Mouse (Mus musculus) kidney, embryonic 16.5 days (tissue): Measurements from ENCODE around the gene Ptpre. TPM values are rescaled to one million over a fixed set of nuclear protein-coding genes. Genes with fewer than 3 reads are reported as not detected.
"Not testable (repeated sequence)": the region's sequence is repeated elsewhere in the genome, so short reads cannot be mapped to it uniquely, and the experiment has no call there.

Experiments used
- ATAC-seq: fragments of 200-750 bp; cut with Nextera tagmentation; 2 replicates; pipeline ENCODE4 v1.8.0; 2017; ENCODE audit warnings: moderate TSS enrichment; ENCODE audit not compliant: low FRiP score, low TSS enrichment
- H3K27ac ChIP-seq: fragments of 300-500 bp; sonication (generic); 2 replicates; pipeline ENCODE4 v1.5.1; 2014; ENCODE audit warnings: low read length
- H3K27me3 ChIP-seq: fragments of 300-500 bp; sonication (generic); 2 replicates; pipeline ENCODE4 v1.6.1; 2014; ENCODE audit warnings: low read length, control low read depth, mixed read lengths; ENCODE audit not compliant: insufficient read depth
- H3K36me3 ChIP-seq: fragments of 300-500 bp; sonication (generic); 2 replicates; pipeline ENCODE4 v1.6.1; 2014; ENCODE audit warnings: low read length, control low read depth, mixed read lengths; ENCODE audit not compliant: insufficient read depth
- H3K4me1 ChIP-seq: fragments of 300-500 bp; sonication (generic); 2 replicates; pipeline ENCODE4 v1.6.1; 2014; ENCODE audit warnings: low read length, control low read depth, mixed read lengths; ENCODE audit not compliant: insufficient read depth
- H3K4me2 ChIP-seq: fragments of 300-500 bp; sonication (generic); replicated peaks from 2 replicates; pipeline ENCODE4 v1.6.1; 2014; ENCODE audit warnings: low read depth, low read length
- H3K4me3 ChIP-seq: fragments of 300-500 bp; sonication (generic); 2 replicates; pipeline ENCODE4 v1.5.1; 2014; ENCODE audit warnings: mild to moderate bottlenecking, low read length
- H3K9ac ChIP-seq: fragments of 300-500 bp; sonication (generic); replicated peaks from 2 replicates; pipeline ENCODE4 v1.6.1; 2014; ENCODE audit warnings: low read length
- H3K9me3 ChIP-seq: fragments of 300-500 bp; sonication (generic); 2 replicates; pipeline ENCODE4 v1.6.1; 2016; ENCODE audit warnings: low read length, control low read depth
- WGBS: fragments of 180-500 bp; shearing (Covaris S2); extraction: QIAGEN DNeasy Blood & Tissue Kit; methylation state at CpG from one replicate; pipeline ENCODE4 v1.1.7; 2014; 5-methylcytosine and 5-hydroxymethylcytosine counted together
- polyA plus RNA-seq: library from polyadenylated mRNA; unstranded; fragments of >200 nt; fragmentation: Nextera tagmentation; extraction: Ambion mirVana; gene quantifications from 2 replicates; pipeline ENCODE4 v1.2.1, GENCODE M21; 2015

Ptpre gene
- polyA plus RNA-seq, 1 experiment from 2014 or later: 1.3 TPM

DNA sequence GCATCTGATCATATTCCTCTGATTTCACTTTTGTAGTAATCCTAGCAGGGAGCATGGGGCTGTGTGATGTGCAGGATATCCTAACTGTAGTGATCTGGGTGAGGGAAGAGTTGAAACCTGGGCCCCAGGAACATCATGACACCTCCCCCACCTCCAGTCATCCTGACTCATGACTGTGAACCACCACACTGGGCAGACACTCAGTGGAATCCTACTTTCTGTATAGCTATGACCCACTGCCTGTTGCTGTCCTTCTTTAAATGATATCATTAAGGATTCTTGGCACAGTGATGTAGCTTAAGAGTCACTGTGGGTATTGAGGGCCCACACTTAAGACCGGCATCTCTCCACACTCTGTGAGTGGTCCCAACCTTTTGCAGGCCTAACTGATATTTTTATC, 30.3 kb downstream of the Ptpre start:
- 100% methylated on average over 1 of the region's 1 CpGs for WGBS
- no peak overlapping the region for H3K27ac ChIP-seq
- H3K4me2 ChIP-seq: no peak overlapping the region
- H3K27me3 ChIP-seq: no peaks in the 10 kb centered on the region
- no peak for ATAC-seq
- H3K9me3 ChIP-seq: no peaks in the 10 kb centered on the region
- no peaks in the 10 kb centered on the region for H3K36me3 ChIP-seq
- no peak overlapping the region for H3K4me3 ChIP-seq
- H3K4me1 ChIP-seq: no peaks in the 10 kb centered on the region
- H3K9ac ChIP-seq: no peak overlapping the region

DNA sequence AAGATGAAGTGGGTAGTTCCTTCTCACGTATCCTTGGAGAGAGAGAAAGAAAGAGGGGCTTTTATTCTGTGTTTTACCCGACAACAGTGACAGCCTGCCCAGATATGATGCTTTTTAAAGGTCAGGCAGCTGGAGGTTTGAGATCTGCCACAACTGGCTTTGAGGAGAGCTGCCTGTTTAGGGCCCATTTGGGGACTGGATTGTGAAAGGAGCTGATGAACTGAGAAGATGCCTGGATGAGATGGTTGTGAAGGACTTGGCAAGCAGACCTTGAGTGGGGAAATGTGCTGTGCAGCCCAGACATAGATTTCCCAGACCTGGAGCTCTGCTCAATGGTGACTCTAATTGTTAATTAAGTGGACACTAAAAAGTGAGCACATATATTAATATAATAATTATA, 31.3 kb downstream of the Ptpre start:
- no peak overlapping the region for H3K27ac ChIP-seq
- 83% methylated on average over 2 of the region's 2 CpGs for WGBS
- no peak overlapping the region for H3K4me3 ChIP-seq
- no peak overlapping the region for H3K4me2 ChIP-seq
- no peaks in the 10 kb centered on the region for H3K36me3 ChIP-seq
- no peaks in the 10 kb centered on the region for H3K27me3 ChIP-seq
- H3K9me3 ChIP-seq: no peaks in the 10 kb centered on the region
- no peak for ATAC-seq
- no peaks in the 10 kb centered on the region for H3K4me1 ChIP-seq
- no peak overlapping the region for H3K9ac ChIP-seq

DNA sequence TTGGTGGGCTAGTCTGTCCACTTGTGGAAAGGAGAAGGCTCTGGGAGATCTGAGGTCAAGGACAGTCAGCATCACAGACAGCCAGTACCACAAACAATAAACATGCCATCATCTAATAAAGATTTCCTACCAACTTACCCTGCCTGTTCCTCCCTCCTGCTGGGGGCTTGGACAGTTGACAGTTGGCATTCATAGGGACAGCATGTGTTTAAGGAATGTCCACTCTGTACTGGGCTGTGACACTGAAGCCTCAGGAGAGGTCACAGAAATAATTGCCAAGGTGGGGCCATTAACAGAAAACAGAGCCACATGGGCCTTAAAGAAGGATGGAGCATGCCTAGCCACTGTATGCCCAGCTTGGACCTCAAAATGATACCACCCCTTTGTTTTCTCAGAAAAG, 34.1 kb downstream of the Ptpre start:
- Histone ChIP-seq H3K4me3 (no peak overlapping the region), H3K36me3 (no peaks in the 10 kb centered on the region), H3K9ac (no peak overlapping the region), H3K4me2 (no peak overlapping the region), H3K27me3 (no peaks in the 10 kb centered on the region), H3K9me3 (no peaks in the 10 kb centered on the region), H3K4me1 (no peaks in the 10 kb centered on the region), H3K27ac (no peak overlapping the region)
- ATAC-seq: no peak

DNA sequence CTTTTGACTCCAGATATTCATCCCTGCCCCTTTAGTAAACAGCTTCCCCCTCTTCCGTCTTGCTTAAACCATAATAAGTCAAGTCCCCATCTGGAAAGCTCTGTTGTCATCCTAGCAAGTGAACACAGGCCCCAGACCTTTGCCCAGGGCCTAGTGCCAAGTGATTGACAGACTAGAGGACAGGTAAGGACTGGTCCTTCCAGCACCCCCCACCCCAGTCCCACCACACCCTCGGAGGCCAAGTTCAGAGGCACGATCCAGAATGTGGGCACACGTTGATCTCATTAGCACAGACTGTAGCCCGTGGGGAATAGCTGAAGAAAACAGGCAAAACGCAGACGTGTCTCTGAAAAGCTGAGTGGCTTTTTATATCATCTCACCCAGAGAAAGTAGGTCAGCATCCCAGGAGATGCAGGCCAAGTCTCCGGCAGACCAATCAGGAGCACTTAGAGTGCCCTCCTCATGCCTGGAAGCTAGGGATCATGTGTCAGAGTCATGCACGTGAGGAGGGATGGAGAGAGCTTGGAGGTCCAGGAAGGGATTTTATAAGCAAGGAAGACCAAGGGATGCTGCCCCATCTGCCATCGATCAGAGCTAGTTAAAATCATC, 34.8 kb downstream of the Ptpre start:
- no peaks in the 10 kb centered on the region for H3K4me1 ChIP-seq
- no peaks in the 10 kb centered on the region for H3K27me3 ChIP-seq
- no peak overlapping the region for H3K4me3 ChIP-seq
- H3K9ac ChIP-seq: no peak overlapping the region
- no peak for ATAC-seq
- WGBS: 66% methylated on average over 10 of the region's 10 CpGs
- no peaks in the 10 kb centered on the region for H3K36me3 ChIP-seq
- H3K27ac ChIP-seq: no peak overlapping the region
- no peak overlapping the region for H3K4me2 ChIP-seq
- no peaks in the 10 kb centered on the region for H3K9me3 ChIP-seq

DNA sequence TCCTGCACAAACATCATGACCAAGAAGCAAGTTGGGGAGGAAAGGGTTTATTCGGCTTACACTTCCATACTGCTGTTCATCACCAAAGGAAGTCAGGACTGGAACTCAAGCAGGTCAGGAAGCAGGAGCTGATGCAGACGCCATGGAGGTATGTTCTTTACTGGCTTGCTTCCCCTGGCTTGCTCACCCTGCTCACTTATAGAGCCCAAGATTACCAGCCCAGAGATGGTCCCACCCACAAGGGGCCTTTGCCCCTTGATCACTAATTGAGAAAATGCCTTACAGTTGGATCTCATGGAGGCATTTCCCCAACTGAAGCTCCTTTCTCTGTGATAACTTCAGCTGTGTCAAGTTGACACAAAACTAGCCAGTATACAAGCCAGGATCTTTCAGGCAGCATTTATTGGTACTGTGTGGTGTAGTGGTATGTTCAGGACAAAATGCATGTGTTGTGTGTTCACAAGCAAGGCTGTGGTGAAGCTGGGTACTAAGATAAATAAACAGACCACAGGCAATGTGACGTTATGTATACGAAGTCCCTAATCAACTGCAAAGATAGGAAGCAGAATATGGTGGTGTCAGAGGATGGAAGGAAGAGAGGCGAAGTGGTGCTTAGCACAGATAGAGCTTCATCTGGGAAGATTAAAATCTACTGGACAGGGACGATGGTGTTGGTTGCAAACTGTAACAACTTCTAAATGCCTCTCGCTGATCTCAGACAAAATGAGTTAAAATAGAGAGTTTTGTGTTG, 38.2 kb downstream of the Ptpre start:
- not testable (repeated sequence) for H3K4me1 ChIP-seq, H3K36me3 ChIP-seq, H3K4me2 ChIP-seq, ATAC-seq, H3K27ac ChIP-seq, H3K9me3 ChIP-seq, H3K4me3 ChIP-seq, H3K27me3 ChIP-seq, H3K9ac ChIP-seq
- 78% methylated on average over 7 of the region's 7 CpGs for WGBS

DNA sequence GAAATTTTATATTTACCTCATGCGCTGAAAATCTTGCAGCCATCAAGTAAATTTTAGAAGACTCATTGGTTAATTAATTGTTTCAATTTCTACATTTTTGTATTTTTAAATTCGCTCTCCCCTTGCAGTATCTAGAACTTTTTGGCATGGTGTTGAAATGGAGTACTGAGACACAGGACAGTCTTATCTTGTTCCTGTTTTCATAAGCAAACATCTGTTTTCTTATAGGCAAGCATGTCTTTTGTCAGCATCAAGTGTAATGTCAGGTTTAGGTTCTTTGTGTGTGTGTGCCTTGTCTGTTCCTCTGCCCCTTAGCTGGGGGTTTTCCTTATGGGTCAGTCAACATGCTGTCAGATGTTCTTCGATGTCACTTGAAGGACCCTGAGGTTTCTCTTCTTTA, 39.0 kb downstream of the Ptpre start:
- Histone ChIP-seq H3K27me3 (no peaks in the 10 kb centered on the region), H3K9me3 (no peaks in the 10 kb centered on the region), H3K4me2 (no peak overlapping the region), H3K4me3 (no peak overlapping the region), H3K36me3 (no peaks in the 10 kb centered on the region), H3K9ac (no peak overlapping the region), H3K27ac (no peak overlapping the region), H3K4me1 (no peaks in the 10 kb centered on the region)
- 95% methylated on average over 3 of the region's 3 CpGs for WGBS
- ATAC-seq: no peak

DNA sequence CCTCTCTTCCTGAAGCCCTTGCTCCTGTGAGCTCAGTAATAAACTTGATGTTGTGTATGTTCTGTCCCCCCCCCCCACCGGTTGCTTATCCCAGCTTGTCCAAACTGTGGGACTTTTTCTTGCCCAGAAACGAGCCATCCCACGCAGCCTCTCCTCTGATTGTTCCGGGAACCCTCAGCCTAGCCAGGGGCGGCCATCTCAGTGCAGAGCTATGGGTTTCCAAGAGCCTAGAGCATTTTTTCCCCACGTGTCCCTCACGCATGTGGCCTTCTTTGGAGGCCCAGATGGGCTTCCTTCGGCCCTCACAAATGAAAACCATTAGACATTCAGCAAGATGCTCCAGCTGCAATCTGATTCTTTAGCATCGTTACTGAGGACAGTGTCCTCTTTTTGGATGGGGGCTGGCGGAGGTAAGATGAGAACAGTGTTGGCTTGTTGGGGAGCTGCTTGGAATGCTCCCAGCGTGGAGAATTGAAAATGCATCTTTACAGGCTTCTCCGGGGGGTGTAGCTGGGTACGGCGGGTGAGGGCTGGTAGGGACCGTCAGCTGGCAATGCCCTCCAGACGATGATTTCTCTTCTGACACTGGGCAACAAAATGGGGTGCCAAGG, 41.5 kb downstream of the Ptpre start:
- ATAC-seq: no peak

DNA sequence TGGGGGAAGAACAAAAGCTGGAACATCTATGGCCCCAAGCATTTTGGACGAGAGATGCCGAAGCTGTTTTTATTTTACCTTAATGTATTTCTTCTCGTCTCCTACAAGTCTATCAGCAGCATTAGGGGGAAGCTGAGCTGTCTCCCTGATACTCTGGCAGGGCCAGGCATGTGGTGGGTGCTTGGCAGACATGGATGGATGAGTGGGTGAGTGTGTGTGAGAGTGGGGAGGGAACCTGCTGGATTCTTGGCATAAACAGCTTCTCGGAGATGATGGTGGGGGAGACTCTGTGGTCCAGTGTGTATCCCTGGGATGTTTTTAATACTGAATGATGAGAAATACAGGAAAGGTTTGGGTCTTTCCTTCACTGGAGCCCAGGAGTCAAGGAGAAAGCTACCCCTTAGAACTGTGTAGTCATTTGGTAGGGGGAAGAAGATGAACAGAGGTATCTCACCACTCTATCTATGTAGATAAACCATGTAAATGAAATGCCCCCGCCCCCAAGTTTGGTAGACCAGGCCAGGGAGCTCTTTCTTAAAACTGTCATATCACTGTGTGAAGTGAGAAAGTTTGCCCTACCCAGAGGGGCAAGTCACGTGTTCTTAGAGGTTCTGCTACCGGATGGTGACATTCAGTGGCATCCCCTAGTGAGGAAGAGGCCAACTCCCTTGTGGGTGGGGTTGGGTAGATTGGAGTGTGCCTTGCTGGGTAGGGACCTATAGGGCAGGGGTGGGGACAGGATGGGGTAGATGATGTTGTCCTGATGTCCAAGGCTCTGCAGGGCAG, 43.2 kb downstream of the Ptpre start:
- no peaks in the 10 kb centered on the region for H3K4me1 ChIP-seq
- H3K9ac ChIP-seq: no peak overlapping the region
- H3K4me3 ChIP-seq: no peak overlapping the region
- no peak overlapping the region for H3K27ac ChIP-seq
- no peaks in the 10 kb centered on the region for H3K27me3 ChIP-seq
- 82% methylated on average over 7 of the region's 7 CpGs for WGBS
- H3K4me2 ChIP-seq: no peak overlapping the region
- ATAC-seq: no peak
- no peaks in the 10 kb centered on the region for H3K36me3 ChIP-seq
- H3K9me3 ChIP-seq: no peaks in the 10 kb centered on the region

More for the DNA sequence above, 41.5 kb downstream of the Ptpre start:
- no peaks in the 10 kb centered on the region for H3K9me3 ChIP-seq
- H3K27me3 ChIP-seq: no peaks in the 10 kb centered on the region
- no peaks in the 10 kb centered on the region for H3K4me1 ChIP-seq
- no peak overlapping the region for H3K9ac ChIP-seq
- no peak overlapping the region for H3K4me3 ChIP-seq
- H3K36me3 ChIP-seq: no peaks in the 10 kb centered on the region
- 82% methylated on average over 16 of the region's 16 CpGs for WGBS
- no peak overlapping the region for H3K4me2 ChIP-seq
- no peak overlapping the region for H3K27ac ChIP-seq

DNA sequence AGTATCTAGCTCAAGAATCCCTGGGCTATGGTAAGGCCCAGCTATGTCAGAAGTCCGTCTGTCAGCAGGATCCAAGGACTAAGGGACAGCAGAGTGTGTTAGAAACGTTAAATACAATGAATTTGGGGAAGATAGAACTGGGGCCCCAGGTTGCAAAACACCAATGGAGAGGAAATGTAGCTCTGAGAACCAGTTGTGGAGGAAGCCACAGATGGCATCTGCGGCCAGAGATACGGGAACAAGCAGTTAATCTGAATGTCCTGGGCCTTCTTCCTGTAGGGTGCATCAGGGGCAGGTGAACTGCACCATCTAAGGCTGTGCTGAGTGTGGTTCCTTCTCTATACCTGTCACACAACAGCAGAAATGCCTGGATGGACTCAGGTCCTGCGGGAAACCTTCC, 43.8 kb downstream of the Ptpre start:
- H3K36me3 ChIP-seq: no peaks in the 10 kb centered on the region
- no peaks in the 10 kb centered on the region for H3K4me1 ChIP-seq
- no peak overlapping the region for H3K4me2 ChIP-seq
- no peak overlapping the region for H3K9ac ChIP-seq
- no peaks in the 10 kb centered on the region for H3K27me3 ChIP-seq
- H3K4me3 ChIP-seq: no peak overlapping the region
- H3K9me3 ChIP-seq: no peaks in the 10 kb centered on the region
- ATAC-seq: no peak
- no peak overlapping the region for H3K27ac ChIP-seq
- 79% methylated on average over 5 of the region's 5 CpGs for WGBS
